Mouse (Mus musculus) limb, embryonic 10.5 days (tissue): ENCODE results near the gene Chchd1. TPM values are rescaled to one million over a fixed set of nuclear protein-coding genes. Genes with fewer than 3 reads are reported as not detected.
A peak's percentile ranks its signal among the peaks of the same experiment; 100 is the strongest.

ENCODE experiments used
- DNase-seq: peaks from one replicate; pipeline ENCODE4 v3.0.0-alpha.2; 2017; ENCODE audit warnings: low spot score
- H3K27ac ChIP-seq: fragments of 300-500 bp; sonication (generic); 2 replicates; pipeline ENCODE4 v1.5.1; 2016; ENCODE audit warnings: mild to moderate bottlenecking
- H3K27me3 ChIP-seq: fragments of 300-500 bp; sonication (generic); 2 replicates; pipeline ENCODE4 v1.6.1; 2016; ENCODE audit warnings: low read depth, mild to moderate bottlenecking; ENCODE audit not compliant: poor library complexity, severe bottlenecking
- H3K36me3 ChIP-seq: fragments of 300-500 bp; sonication (generic); 2 replicates; pipeline ENCODE4 v1.6.1; 2016; ENCODE audit warnings: mild to moderate bottlenecking, moderate library complexity
- H3K4me1 ChIP-seq: fragments of 300-500 bp; sonication (generic); 2 replicates; pipeline ENCODE4 v1.6.1; 2016
- H3K4me3 ChIP-seq: fragments of 300-500 bp; sonication (generic); 2 replicates; pipeline ENCODE4 v1.5.1; 2016; ENCODE audit warnings: mild to moderate bottlenecking, moderate library complexity
- H3K9me3 ChIP-seq: fragments of 300-500 bp; sonication (generic); replicated peaks from 2 replicates; pipeline ENCODE4 v1.6.1; 2016; ENCODE audit warnings: mild to moderate bottlenecking
- WGBS: fragments of 180-500 bp; shearing (Covaris S2); methylation state at CpG from one replicate; pipeline ENCODE4 v1.1.7; 2016; 5-methylcytosine and 5-hydroxymethylcytosine counted together
- polyA plus RNA-seq: library from polyadenylated mRNA; unstranded; fragments of >200 nt; fragmentation: Nextera tagmentation; extraction: Ambion mirVana; gene quantifications from 2 replicates; pipeline ENCODE4 v1.2.1, GENCODE M21; 2016

The Chchd1 gene
- polyA plus RNA-seq, 1 experiment from 2014 or later: 238 TPM

GRCm38 (mm10) chr14:20667469-20667868 lies 35.3 kb upstream of the Chchd1 start:
- H3K4me3 ChIP-seq: no peak overlapping the region

GRCm38 (mm10) chr14:20668154-20668810 lies 34.5 kb upstream of the Chchd1 start, which contains the start of gene Synpo2l:
Gene Synpo2l, minus strand, starts transcription at chr14:20668354.
- Histone ChIP-seq H3K27me3 (peaks cover 38% of the 10 kb centered on the region), H3K36me3 (0 out of 2 replicates have a peak, but pooled peaks cover 3% of the 10 kb centered on the region), H3K9me3 (no peaks in the 10 kb centered on the region), H3K4me3 (no peak within 1 kb of the TSS), H3K4me1 (peaks cover 6% of the 10 kb centered on the region; the same call in 1 of the 2 replicates), H3K27ac (0 out of 2 replicates have a peak within 1 kb of the TSS, but pooled peaks have one; percentile 25)
- DNase-seq: no peak
- 87% methylated on average over 8 of the region's 8 CpGs for WGBS

More at GRCm38 (mm10) chr14:20667469-20667868, 35.3 kb upstream of the Chchd1 start:
- no peaks in the 10 kb centered on the region for H3K9me3 ChIP-seq
- H3K27me3 ChIP-seq: peaks cover 46% of the 10 kb centered on the region
- 72% methylated on average over 1 of the region's 1 CpGs for WGBS
- DNase-seq: no peak
- peaks cover 7% of the 10 kb centered on the region; the same call in 1 of the 2 replicates for H3K4me1 ChIP-seq
- 0 out of 2 replicates have a peak, but pooled peaks cover 2% of the 10 kb centered on the region for H3K36me3 ChIP-seq
- no peak overlapping the region for H3K27ac ChIP-seq

DNA sequence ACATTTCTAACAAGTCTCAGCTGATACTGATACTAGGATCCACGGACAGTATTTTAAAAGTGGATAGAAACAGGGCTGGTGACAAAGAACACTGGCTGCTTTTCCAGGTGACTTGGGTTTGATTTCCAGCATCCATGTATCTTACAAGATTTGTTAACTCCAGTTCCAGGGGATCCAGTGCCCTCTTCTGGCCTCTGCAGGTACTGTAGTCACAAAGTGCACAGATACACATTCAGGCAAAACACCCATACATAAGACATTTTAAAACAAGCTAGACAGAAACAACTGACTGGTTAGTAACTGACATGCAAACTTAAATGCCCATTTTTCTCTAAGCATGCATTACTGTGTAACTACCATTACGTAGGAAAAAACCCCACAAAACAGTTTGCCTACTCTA lies 29.8 kb upstream of the Chchd1 start:
- Histone ChIP-seq H3K4me1 (peaks cover 13% of the 10 kb centered on the region), H3K36me3 (peaks cover 29% of the 10 kb centered on the region), H3K9me3 (no peaks in the 10 kb centered on the region; the same call in 1 of the 2 replicates), H3K4me3 (peak overlapping the region; percentile 85), H3K27ac (no peak overlapping the region), H3K27me3 (peaks cover 9% of the 10 kb centered on the region)
- no peak for DNase-seq
- WGBS: 89% methylated on average over 2 of the region's 2 CpGs

- H3K27me3 ChIP-seq: peaks cover 4% of the 10 kb centered on the region; the same call in 1 of the 2 replicates
- H3K4me3 ChIP-seq: peak overlapping the region; percentile 85
- H3K9me3 ChIP-seq: no peaks in the 10 kb centered on the region; the same call in 1 of the 2 replicates
- peaks cover 36% of the 10 kb centered on the region for H3K36me3 ChIP-seq
- peak overlapping the region; percentile 88 for H3K27ac ChIP-seq
- peak; percentile 46 for DNase-seq
- H3K4me1 ChIP-seq: peaks cover 13% of the 10 kb centered on the region
- WGBS: 15% methylated on average over 13 of the region's 13 CpGs
Observed at GRCm38 (mm10) chr14:20673735-20674063, 29.1 kb upstream of the Chchd1 start.

DNA sequence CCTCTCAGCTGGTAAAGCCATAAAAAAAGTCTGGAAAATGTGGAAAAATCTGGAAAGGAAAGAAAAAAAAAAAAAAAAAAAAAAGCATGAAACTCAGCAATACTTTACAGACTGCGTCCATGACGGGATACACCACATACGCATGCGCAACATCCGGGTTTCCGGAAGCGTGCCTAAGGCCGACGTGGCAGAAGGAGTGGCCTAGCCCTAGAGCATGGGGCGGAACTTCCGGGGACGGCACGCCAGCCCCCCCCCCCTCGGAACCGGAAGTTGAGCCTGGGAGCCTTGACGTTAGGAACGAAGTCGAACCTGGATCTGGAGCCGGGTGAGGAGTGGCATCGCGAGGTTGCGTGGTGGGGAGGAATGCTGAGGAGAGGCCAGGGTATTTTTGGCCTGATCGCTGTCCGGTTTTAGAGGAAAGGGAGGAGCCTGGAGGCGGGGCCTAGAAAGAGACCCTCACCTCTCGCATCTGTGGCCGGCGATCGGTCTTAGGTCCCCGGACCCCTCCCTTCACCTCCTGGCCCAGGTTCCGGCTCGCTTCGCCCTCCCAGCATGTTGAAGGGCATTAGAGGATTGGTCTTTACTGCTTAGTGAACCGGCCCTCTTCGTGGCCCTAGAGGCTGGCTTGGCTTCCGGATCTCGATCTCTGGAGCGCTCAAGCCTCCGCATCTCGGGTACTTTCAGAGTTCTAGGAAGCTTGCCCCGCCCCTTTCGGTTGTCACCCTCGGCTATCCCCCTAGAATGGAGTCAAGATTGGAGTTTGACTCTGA lies 28.6 kb upstream of the Chchd1 start, which contains the start of gene Sec24c:
TSS of gene Sec24c (plus strand) at position 245 of the 770 bp plus-strand sequence.
- peaks cover 13% of the 10 kb centered on the region for H3K4me1 ChIP-seq
- peak; percentile 100 for DNase-seq
- peaks cover 4% of the 10 kb centered on the region; the same call in 1 of the 2 replicates for H3K27me3 ChIP-seq
- WGBS: under 1% methylated on average over 43 of the region's 43 CpGs
- H3K27ac ChIP-seq: peak within 1 kb of the TSS; percentile 88
- H3K36me3 ChIP-seq: peaks cover 42% of the 10 kb centered on the region
- H3K9me3 ChIP-seq: no peaks in the 10 kb centered on the region; the same call in 1 of the 2 replicates
- peak within 1 kb of the TSS; percentile 85 for H3K4me3 ChIP-seq

DNA sequence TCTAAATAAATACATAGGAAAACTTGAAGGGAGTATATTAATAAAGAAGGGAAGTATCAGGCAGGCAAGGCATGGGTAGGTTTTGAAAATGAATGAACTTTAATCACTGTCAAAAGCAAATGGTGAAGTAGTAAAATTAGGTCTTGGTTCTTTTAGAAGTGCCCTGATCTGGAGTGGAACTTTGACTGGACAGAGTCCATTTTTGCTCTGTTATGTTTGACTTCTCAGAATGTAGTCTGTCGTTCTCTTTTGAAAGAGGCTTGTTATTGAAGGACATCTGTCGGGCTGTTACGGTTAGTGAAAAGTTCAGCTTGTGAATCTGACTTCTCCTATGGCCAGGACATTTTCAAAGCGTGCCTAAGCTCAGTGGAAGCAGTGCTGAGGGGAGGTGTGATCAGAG lies 24.9 kb upstream of the Chchd1 start:
- Histone ChIP-seq H3K9me3 (no peaks in the 10 kb centered on the region; the same call in 1 of the 2 replicates), H3K4me3 (no peak overlapping the region), H3K27ac (no peak overlapping the region), H3K36me3 (peaks cover 75% of the 10 kb centered on the region), H3K4me1 (peaks cover 13% of the 10 kb centered on the region), H3K27me3 (no peaks in the 10 kb centered on the region)
- 93% methylated on average over 4 of the region's 4 CpGs for WGBS
- no peak for DNase-seq

DNA sequence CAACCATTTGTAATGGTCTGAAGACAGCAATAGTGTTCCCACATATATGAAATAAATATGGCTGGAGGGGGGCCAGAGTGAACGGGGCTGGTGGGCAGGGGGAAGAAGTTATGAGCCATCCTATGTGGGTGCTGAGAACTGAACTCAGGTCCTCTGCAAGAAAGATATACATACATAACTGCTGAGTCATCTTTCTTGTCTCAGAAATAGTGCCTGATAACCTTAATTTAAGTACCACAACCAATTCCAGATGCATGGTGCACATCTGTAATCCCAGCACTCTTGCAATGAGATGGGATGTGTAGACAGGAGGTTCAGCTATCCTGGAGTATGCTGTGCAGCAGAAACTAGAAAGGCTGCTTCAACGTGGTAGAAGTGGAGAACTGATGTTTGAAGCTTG lies 21.1 kb upstream of the Chchd1 start:
- Histone ChIP-seq H3K36me3 (peaks cover 100% of the 10 kb centered on the region), H3K27me3 (no peaks in the 10 kb centered on the region), H3K4me1 (no peaks in the 10 kb centered on the region), H3K4me3 (no peak overlapping the region), H3K9me3 (no peaks in the 10 kb centered on the region), H3K27ac (no peak overlapping the region)
- WGBS: 90% methylated on average over 2 of the region's 2 CpGs
- no peak for DNase-seq

DNA sequence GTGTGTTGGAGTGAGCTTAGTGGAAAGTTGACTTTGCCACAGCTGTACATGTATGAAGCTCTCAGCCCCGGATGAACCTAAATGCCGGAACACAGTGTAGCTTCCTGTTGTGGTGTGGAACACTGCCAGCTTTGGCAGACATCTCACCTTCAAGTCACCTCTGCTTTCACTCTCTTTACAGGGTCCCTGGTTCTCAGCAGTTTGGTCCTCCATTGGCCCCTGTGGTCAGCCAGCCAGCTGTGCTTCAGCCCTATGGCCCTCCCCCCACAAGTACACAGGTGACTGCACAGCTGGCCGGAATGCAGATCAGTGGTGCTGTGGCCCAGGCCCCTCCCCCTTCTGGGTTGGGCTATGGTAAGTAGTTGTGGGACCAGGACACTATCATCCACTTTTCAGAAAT lies 20.3 kb upstream of the Chchd1 start:
- H3K27me3 ChIP-seq: no peaks in the 10 kb centered on the region
- peaks cover 100% of the 10 kb centered on the region for H3K36me3 ChIP-seq
- H3K4me1 ChIP-seq: no peaks in the 10 kb centered on the region
- no peak for DNase-seq
- H3K27ac ChIP-seq: no peak overlapping the region
- no peak overlapping the region for H3K4me3 ChIP-seq
- WGBS: 84% methylated on average over 3 of the region's 3 CpGs
- no peaks in the 10 kb centered on the region for H3K9me3 ChIP-seq

DNA sequence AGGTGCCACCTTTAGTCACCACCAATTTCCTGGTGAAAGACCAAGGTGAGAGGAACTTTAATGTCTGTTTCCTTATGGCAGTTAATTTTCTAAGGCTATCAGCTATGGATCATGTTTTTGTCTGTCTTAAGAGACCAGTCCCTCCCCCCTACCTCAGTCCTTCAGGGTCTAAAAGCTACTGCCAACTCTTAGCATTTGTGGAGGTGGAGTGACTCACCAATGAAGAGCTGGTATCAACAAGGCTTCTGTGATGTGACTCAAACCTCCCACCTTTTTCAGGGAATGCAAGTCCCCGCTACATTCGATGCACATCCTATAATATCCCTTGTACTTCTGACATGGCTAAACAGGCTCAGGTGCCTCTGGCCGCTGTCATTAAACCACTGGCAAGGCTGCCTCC lies 16.2 kb upstream of the Chchd1 start:
- no peak for DNase-seq
- no peaks in the 10 kb centered on the region for H3K4me1 ChIP-seq
- peaks cover 100% of the 10 kb centered on the region for H3K36me3 ChIP-seq
- H3K4me3 ChIP-seq: no peak overlapping the region
- 95% methylated on average over 3 of the region's 3 CpGs for WGBS
- no peak overlapping the region for H3K27ac ChIP-seq
- H3K9me3 ChIP-seq: no peaks in the 10 kb centered on the region
- H3K27me3 ChIP-seq: no peaks in the 10 kb centered on the region

DNA sequence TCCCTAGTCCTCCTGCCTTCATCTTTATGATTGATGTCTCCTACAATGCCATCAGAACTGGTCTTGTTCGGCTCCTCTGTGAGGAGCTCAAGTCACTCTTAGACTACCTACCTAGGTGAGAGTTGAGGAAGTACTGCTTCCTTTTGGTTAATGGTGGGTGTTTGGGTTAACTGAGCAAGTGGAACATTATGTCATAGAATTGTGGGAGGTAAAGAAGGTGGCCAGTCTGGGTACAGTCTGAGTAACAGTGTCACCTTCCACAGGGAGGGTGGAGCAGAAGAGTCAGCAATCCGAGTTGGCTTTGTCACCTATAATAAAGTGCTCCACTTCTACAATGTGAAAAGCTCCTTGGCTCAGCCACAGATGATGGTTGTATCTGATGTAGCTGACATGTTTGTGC lies 13.8 kb upstream of the Chchd1 start:
- H3K9me3 ChIP-seq: no peaks in the 10 kb centered on the region
- DNase-seq: no peak
- no peak overlapping the region for H3K27ac ChIP-seq
- 89% methylated on average over 2 of the region's 2 CpGs for WGBS
- H3K4me1 ChIP-seq: peaks cover 2% of the 10 kb centered on the region
- H3K27me3 ChIP-seq: no peaks in the 10 kb centered on the region
- H3K36me3 ChIP-seq: peaks cover 100% of the 10 kb centered on the region
- no peak overlapping the region for H3K4me3 ChIP-seq

GRCm38 (mm10) chr14:20691772-20692171 lies 11.0 kb upstream of the Chchd1 start:
- Histone ChIP-seq H3K36me3 (peaks cover 85% of the 10 kb centered on the region), H3K4me3 (no peak overlapping the region), H3K27ac (no peak overlapping the region), H3K9me3 (no peaks in the 10 kb centered on the region), H3K27me3 (no peaks in the 10 kb centered on the region), H3K4me1 (peaks cover 23% of the 10 kb centered on the region)
- no peak for DNase-seq
- WGBS: 88% methylated on average over 6 of the region's 6 CpGs

DNA sequence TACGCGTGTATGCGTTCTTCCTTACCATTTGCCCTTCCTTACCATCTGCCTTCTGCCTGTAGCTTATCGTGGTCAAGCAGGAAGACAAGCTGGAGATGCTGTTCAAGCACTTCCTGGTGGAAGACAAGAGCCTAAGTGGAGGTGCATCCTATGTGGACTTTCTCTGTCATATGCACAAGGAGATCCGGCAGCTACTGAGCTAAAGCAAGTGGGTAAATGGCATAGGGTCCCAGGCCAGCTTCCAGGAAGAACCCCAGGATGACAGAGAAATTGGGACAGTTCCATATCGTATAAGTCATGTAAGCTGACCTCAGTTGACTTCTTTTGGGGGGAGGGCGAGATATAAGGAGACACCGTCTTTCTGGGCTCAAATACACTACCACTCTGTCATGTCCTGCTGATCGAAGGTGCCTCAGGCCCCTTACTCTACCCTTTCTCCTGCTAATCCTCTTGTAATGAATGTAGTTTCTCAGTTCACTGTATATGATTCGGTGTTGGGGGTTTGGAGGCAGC lies 9.2 kb upstream of the Chchd1 start:
- 95% methylated on average over 10 of the region's 10 CpGs for WGBS
- peaks cover 34% of the 10 kb centered on the region for H3K4me1 ChIP-seq
- no peaks in the 10 kb centered on the region for H3K9me3 ChIP-seq
- no peak for DNase-seq
- no peak overlapping the region for H3K4me3 ChIP-seq
- no peak overlapping the region for H3K27ac ChIP-seq
- H3K27me3 ChIP-seq: no peaks in the 10 kb centered on the region
- peaks cover 78% of the 10 kb centered on the region for H3K36me3 ChIP-seq
